Mouse (Mus musculus) olfactory bulb, adult 2 months (tissue): ENCODE results near the gene BC100530.

ENCODE experiments used
- CTCF ChIP-seq: fragments of 200-500 bp; IDR thresholded peaks from 2 replicates; pipeline ENCODE4 v1.5.1; 2012; ENCODE audit warnings: low read depth, mild to moderate bottlenecking, low read length, moderate library complexity; ENCODE audit not compliant: insufficient read depth
- POLR2A ChIP-seq: fragments of 200-500 bp; IDR thresholded peaks from 2 replicates; pipeline ENCODE4 v1.6.1; 2012; ENCODE audit warnings: mild to moderate bottlenecking, low read depth, low read length, moderate library complexity; ENCODE audit not compliant: insufficient read depth

DNA sequence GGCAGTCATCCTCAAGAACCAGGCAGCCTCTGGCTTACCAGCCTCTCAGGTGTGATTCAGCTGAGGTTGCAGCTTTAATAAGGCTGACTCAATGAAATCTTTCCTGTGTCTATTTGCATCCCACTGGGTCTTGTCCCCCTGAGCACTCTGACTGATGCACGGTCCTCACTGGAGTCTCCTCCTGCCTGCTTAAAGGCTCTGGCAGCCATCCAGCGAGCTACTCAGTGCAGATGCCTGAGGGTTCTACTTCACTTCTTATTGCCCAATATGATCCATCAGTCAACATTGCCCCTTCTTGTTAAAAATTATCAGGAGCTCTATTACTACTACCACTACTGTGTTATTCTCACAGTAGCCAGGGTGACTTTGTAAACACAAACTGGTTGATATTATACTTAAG is 30.4 kb downstream of the BC100530 start:
- TF ChIP-seq POLR2A: no peak
- no peak for TF ChIP-seq CTCF
